Mouse (Mus musculus) small intestine, adult 2 months (tissue): Measurements from ENCODE around the gene Fzr1.

Experiments
- CTCF ChIP-seq: fragments of 200-500 bp; IDR thresholded peaks from 2 replicates; pipeline ENCODE4 v1.5.1; 2012; ENCODE audit warnings: low read depth, mild to moderate bottlenecking, control low read depth, inconsistent platforms, low read length, moderate library complexity, mixed read lengths; ENCODE audit not compliant: insufficient replicate concordance, insufficient read length; ENCODE audit errors: extremely low read depth
- POLR2A ChIP-seq: fragments of 200-500 bp; IDR thresholded peaks from 2 replicates; pipeline ENCODE4 v1.6.1; 2012; ENCODE audit warnings: low read depth, mild to moderate bottlenecking, control low read depth, inconsistent platforms, low read length, moderate library complexity

- no peak for TF ChIP-seq CTCF
- no peak for TF ChIP-seq POLR2A
Measured at GRCm38 (mm10) chr10:81411471-81412400, 33.4 kb upstream of the Fzr1 start.
